Mouse (Mus musculus): Measurements from ENCODE around the gene Large1. TPM values are rescaled to one million over a fixed set of nuclear protein-coding genes. Genes with fewer than 3 reads are reported as not detected.

The Large1 gene
- polyA plus RNA-seq, 1 experiment from 2014 or later: 0.86 TPM

- Histone ChIP-seq H3K27ac (replicated peaks) (no peak overlapping the region), H3K9me3 (replicated peaks) (no peaks in the 10 kb centered on the region), H3K4me2 (no peak overlapping the region), H3K36me3 (replicated peaks) (no peaks in the 10 kb centered on the region), H3K4me1 (replicated peaks) (no peaks in the 10 kb centered on the region), H3K27me3 (no peaks in the 10 kb centered on the region), H3K4me3 (replicated peaks) (no peak overlapping the region), H3K9ac (no peak overlapping the region)
- WGBS (ENCODE audit: insufficient replicate concordance): 39% methylated on average over 3 of the region's 3 CpGs
- no peak for ATAC-seq (ENCODE audit: insufficient read depth)
Measured at GRCm38 (mm10) chr8:73161994-73162393, 191.3 kb downstream of the Large1 start.

GRCm38 (mm10) chr8:73161564-73161963, 191.8 kb downstream of the Large1 start:
- no peak overlapping the region for H3K9ac ChIP-seq
- no peak overlapping the region for H3K4me3 ChIP-seq (replicated peaks)
- no peaks in the 10 kb centered on the region for H3K36me3 ChIP-seq (replicated peaks)
- ATAC-seq (ENCODE audit: insufficient read depth): no peak
- no peaks in the 10 kb centered on the region for H3K27me3 ChIP-seq
- H3K4me2 ChIP-seq: no peak overlapping the region
- no peak overlapping the region for H3K27ac ChIP-seq (replicated peaks)
- H3K9me3 ChIP-seq (replicated peaks): no peaks in the 10 kb centered on the region
- WGBS (ENCODE audit: insufficient replicate concordance): 14% methylated on average over 1 of the region's 1 CpGs
- H3K4me1 ChIP-seq (replicated peaks): no peaks in the 10 kb centered on the region

GRCm38 (mm10) chr8:73160945-73161344, 192.4 kb downstream of the Large1 start:
- WGBS (ENCODE audit: insufficient replicate concordance): 29% methylated on average over 2 of the region's 2 CpGs
- H3K9ac ChIP-seq: no peak overlapping the region
- no peaks in the 10 kb centered on the region for H3K4me1 ChIP-seq (replicated peaks)
- no peak overlapping the region for H3K4me2 ChIP-seq
- H3K36me3 ChIP-seq (replicated peaks): no peaks in the 10 kb centered on the region
- H3K4me3 ChIP-seq (replicated peaks): no peak overlapping the region
- H3K9me3 ChIP-seq (replicated peaks): no peaks in the 10 kb centered on the region
- ATAC-seq (ENCODE audit: insufficient read depth): no peak
- no peaks in the 10 kb centered on the region for H3K27me3 ChIP-seq
- H3K27ac ChIP-seq (replicated peaks): no peak overlapping the region

- no peak overlapping the region for H3K27ac ChIP-seq (replicated peaks)
- H3K36me3 ChIP-seq (replicated peaks): no peaks in the 10 kb centered on the region
- no peaks in the 10 kb centered on the region for H3K9me3 ChIP-seq (replicated peaks)
- no peaks in the 10 kb centered on the region for H3K4me1 ChIP-seq (replicated peaks)
- H3K9ac ChIP-seq: no peak overlapping the region
- H3K4me3 ChIP-seq (replicated peaks): no peak overlapping the region
- no peak overlapping the region for H3K4me2 ChIP-seq
- ATAC-seq (ENCODE audit: insufficient read depth): no peak
- 64% methylated on average over 3 of the region's 3 CpGs for WGBS (ENCODE audit: insufficient replicate concordance)
- H3K27me3 ChIP-seq: no peaks in the 10 kb centered on the region
Measured at GRCm38 (mm10) chr8:73147236-73147635, 206.1 kb downstream of the Large1 start.

- Histone ChIP-seq H3K27me3 (no peaks in the 10 kb centered on the region), H3K27ac (replicated peaks) (no peak overlapping the region), H3K9me3 (replicated peaks) (no peaks in the 10 kb centered on the region), H3K9ac (no peak overlapping the region), H3K4me1 (replicated peaks) (no peaks in the 10 kb centered on the region), H3K36me3 (replicated peaks) (no peaks in the 10 kb centered on the region), H3K4me2 (no peak overlapping the region), H3K4me3 (replicated peaks) (no peak overlapping the region)
- ATAC-seq (ENCODE audit: insufficient read depth): no peak
- 5% methylated on average over 1 of the region's 1 CpGs for WGBS (ENCODE audit: insufficient replicate concordance)
Measured at GRCm38 (mm10) chr8:73142660-73143395, 210.5 kb downstream of the Large1 start.

GRCm38 (mm10) chr8:73135397-73135796, 217.9 kb downstream of the Large1 start:
- no peaks in the 10 kb centered on the region for H3K4me1 ChIP-seq (replicated peaks)
- WGBS (ENCODE audit: insufficient replicate concordance): 64% methylated on average over 6 of the region's 6 CpGs
- ATAC-seq (ENCODE audit: insufficient read depth): no peak
- H3K9me3 ChIP-seq (replicated peaks): no peaks in the 10 kb centered on the region
- H3K27me3 ChIP-seq: no peaks in the 10 kb centered on the region
- H3K4me2 ChIP-seq: no peak overlapping the region
- H3K27ac ChIP-seq (replicated peaks): no peak overlapping the region
- no peak overlapping the region for H3K4me3 ChIP-seq (replicated peaks)
- H3K36me3 ChIP-seq (replicated peaks): no peaks in the 10 kb centered on the region
- H3K9ac ChIP-seq: no peak overlapping the region

GRCm38 (mm10) chr8:73132080-73132479, 221.3 kb downstream of the Large1 start:
- Histone ChIP-seq H3K9ac (no peak overlapping the region), H3K4me2 (no peak overlapping the region), H3K36me3 (replicated peaks) (no peaks in the 10 kb centered on the region), H3K4me1 (replicated peaks) (no peaks in the 10 kb centered on the region), H3K4me3 (replicated peaks) (no peak overlapping the region), H3K27ac (replicated peaks) (no peak overlapping the region), H3K9me3 (replicated peaks) (no peaks in the 10 kb centered on the region), H3K27me3 (no peaks in the 10 kb centered on the region)
- ATAC-seq (ENCODE audit: insufficient read depth): no peak
- 66% methylated on average over 2 of the region's 2 CpGs for WGBS (ENCODE audit: insufficient replicate concordance)

- Histone ChIP-seq H3K9ac (no peak overlapping the region), H3K27me3 (no peaks in the 10 kb centered on the region), H3K4me1 (replicated peaks) (no peaks in the 10 kb centered on the region), H3K36me3 (replicated peaks) (no peaks in the 10 kb centered on the region), H3K27ac (replicated peaks) (no peak overlapping the region), H3K4me2 (no peak overlapping the region), H3K9me3 (replicated peaks) (no peaks in the 10 kb centered on the region), H3K4me3 (replicated peaks) (no peak overlapping the region)
- no peak for ATAC-seq (ENCODE audit: insufficient read depth)
- WGBS (ENCODE audit: insufficient replicate concordance): 50% methylated on average over 5 of the region's 5 CpGs
Measured at GRCm38 (mm10) chr8:73123864-73124499, 229.4 kb downstream of the Large1 start.

GRCm38 (mm10) chr8:73112332-73112895, 240.9 kb downstream of the Large1 start:
- WGBS (ENCODE audit: insufficient replicate concordance): 64% methylated on average over 1 of the region's 1 CpGs
- Histone ChIP-seq H3K4me3 (replicated peaks) (no peak overlapping the region), H3K9me3 (replicated peaks) (no peaks in the 10 kb centered on the region), H3K4me1 (replicated peaks) (no peaks in the 10 kb centered on the region), H3K9ac (no peak overlapping the region), H3K27ac (replicated peaks) (no peak overlapping the region), H3K4me2 (no peak overlapping the region), H3K27me3 (no peaks in the 10 kb centered on the region), H3K36me3 (replicated peaks) (no peaks in the 10 kb centered on the region)
- no peak for ATAC-seq (ENCODE audit: insufficient read depth)

GRCm38 (mm10) chr8:73104089-73104488, 249.3 kb downstream of the Large1 start:
- Histone ChIP-seq H3K27ac (replicated peaks) (no peak overlapping the region), H3K9me3 (replicated peaks) (no peaks in the 10 kb centered on the region), H3K36me3 (replicated peaks) (no peaks in the 10 kb centered on the region), H3K4me3 (replicated peaks) (no peak overlapping the region), H3K4me2 (no peak overlapping the region), H3K27me3 (no peaks in the 10 kb centered on the region), H3K4me1 (replicated peaks) (no peaks in the 10 kb centered on the region), H3K9ac (no peak overlapping the region)
- ATAC-seq (ENCODE audit: insufficient read depth): no peak
- 58% methylated on average over 1 of the region's 1 CpGs for WGBS (ENCODE audit: insufficient replicate concordance)

GRCm38 (mm10) chr8:73101069-73101468, 252.3 kb downstream of the Large1 start:
- H3K36me3 ChIP-seq (replicated peaks): no peaks in the 10 kb centered on the region
- no peaks in the 10 kb centered on the region for H3K4me1 ChIP-seq (replicated peaks)
- no peaks in the 10 kb centered on the region for H3K27me3 ChIP-seq
- H3K4me3 ChIP-seq (replicated peaks): no peak overlapping the region
- 40% methylated on average over 5 of the region's 5 CpGs for WGBS (ENCODE audit: insufficient replicate concordance)
- ATAC-seq (ENCODE audit: insufficient read depth): no peak
- H3K9me3 ChIP-seq (replicated peaks): no peaks in the 10 kb centered on the region
- H3K4me2 ChIP-seq: no peak overlapping the region
- no peak overlapping the region for H3K9ac ChIP-seq
- H3K27ac ChIP-seq (replicated peaks): peak overlapping the region; percentile 45

All from liver, embryonic 15.5 days (tissue).